17 mouse cellular contexts compared by ENCODE assay signal in genomic region chr8:5384851-5385250, GRCm38 (mm10).
"Had no signal": no experiment of that assay in that cellular context is flagged by ENCODE, and none has a peak within 500 bp of the region (broad histone marks: within the 10 kb centered on the region; RNA-seq: fewer than 3 reads in every experiment).

No protein-coding gene starts in this region.

- H3K9ac ChIP-seq: liver, postnatal 0 days; lung, embryonic 15.5 days; midbrain, embryonic 13.5 days; midbrain, embryonic 15.5 days; neural tube, embryonic 12.5 days; stomach, embryonic 15.5 days had no signal

- ATAC-seq: liver, postnatal 0 days; lung, postnatal 0 days; midbrain, embryonic 13.5 days; midbrain, embryonic 15.5 days had no signal

- DNase-seq: liver, postnatal 0 days; lung, adult 2 months; lung, postnatal 14 days; lung, postnatal 36 days; right cerebral cortex, postnatal 14 days; thymus, adult 2 months; thymus, postnatal 14 days; thymus, postnatal 4 days had no signal

- H3K9me3 ChIP-seq: lung, embryonic 15.5 days; megakaryocyte, embryonic 14.5 days; midbrain, embryonic 13.5 days; midbrain, embryonic 15.5 days; neural tube, embryonic 12.5 days; stomach, embryonic 15.5 days had no signal

- H3K4me1 ChIP-seq: lung, embryonic 15.5 days; megakaryocyte, embryonic 14.5 days; midbrain, embryonic 13.5 days; midbrain, embryonic 15.5 days; neural tube, embryonic 12.5 days; stomach, embryonic 15.5 days had no signal

- H3K4me3 ChIP-seq: lung, embryonic 15.5 days; megakaryocyte, embryonic 14.5 days; midbrain, embryonic 13.5 days; midbrain, embryonic 15.5 days; neural tube, embryonic 12.5 days; stomach, embryonic 15.5 days had no signal

- H3K27ac ChIP-seq: lung, embryonic 15.5 days; macrophage; midbrain, embryonic 13.5 days; midbrain, embryonic 15.5 days; neural tube, embryonic 12.5 days; stomach, embryonic 15.5 days; stomach, postnatal 0 days had no signal

- H3K36me3 ChIP-seq: lung, embryonic 15.5 days; midbrain, embryonic 13.5 days; midbrain, embryonic 15.5 days; neural tube, embryonic 12.5 days; stomach, embryonic 15.5 days had no signal
